Mouse (Mus musculus): Measurements from ENCODE around the gene Arfrp1. TPM values are rescaled to one million over a fixed set of nuclear protein-coding genes. Genes with fewer than 3 reads are reported as not detected.

Arfrp1 gene
- polyA plus RNA-seq (2012; rRNA removed) = 60.9 and 69.6 TPM in 2 replicates

- DNase-seq = peak; percentile 86
- Histone ChIP-seq H3K27ac (ENCODE audit: control insufficient read depth, insufficient read depth, low read length) (peak within 1 kb of the TSS; percentile 30), H3K36me3 (ENCODE audit: control insufficient read depth, insufficient read depth, low read length) (peaks cover 14% of the 10 kb centered on the region), H3K27me3 (ENCODE audit: control insufficient read depth, insufficient read depth, low read length) (no peaks in the 10 kb centered on the region), H3K4me1 (replicated peaks; ENCODE audit: control insufficient read depth, insufficient read depth, low read length) (peaks cover 10% of the 10 kb centered on the region), H3K4me3 (ENCODE audit: control insufficient read depth, insufficient read depth, low read length) (peak within 1 kb of the TSS; percentile 84)
- 1% methylated on average over 71 of the region's 71 CpGs for WGBS
- peak; percentile 61; the same call in 1 of the 2 replicates for TF ChIP-seq POLR2A (IDR thresholded peaks at IDR 0.05; ENCODE audit: control insufficient read depth, extremely low read depth, insufficient read depth, low read length, poor library complexity)
- TF ChIP-seq CTCF (IDR thresholded peaks at IDR 0.05; ENCODE audit: borderline replicate concordance, control insufficient read depth, extremely low read depth, insufficient read depth, low read length, poor library complexity) = peak; percentile 58; the same call in 1 of the 2 replicates
Observed at GRCm38 (mm10) chr2:181364860-181365596, at the start of gene Arfrp1, which contains the start of gene Zgpat. Arfrp1 (minus strand) TSS chr2:181365404. Zgpat (plus strand) TSS chr2:181364928.

GRCm38 (mm10) chr2:181413141-181413540 is 47.9 kb upstream of the Arfrp1 start:
- 80% methylated on average over 2 of the region's 2 CpGs for WGBS
- TF ChIP-seq CTCF (IDR thresholded peaks at IDR 0.05; ENCODE audit: borderline replicate concordance, control insufficient read depth, extremely low read depth, insufficient read depth, low read length, poor library complexity) (no peak), POLR2A (IDR thresholded peaks at IDR 0.05; ENCODE audit: control insufficient read depth, extremely low read depth, insufficient read depth, low read length, poor library complexity) (no peak)

DNA sequence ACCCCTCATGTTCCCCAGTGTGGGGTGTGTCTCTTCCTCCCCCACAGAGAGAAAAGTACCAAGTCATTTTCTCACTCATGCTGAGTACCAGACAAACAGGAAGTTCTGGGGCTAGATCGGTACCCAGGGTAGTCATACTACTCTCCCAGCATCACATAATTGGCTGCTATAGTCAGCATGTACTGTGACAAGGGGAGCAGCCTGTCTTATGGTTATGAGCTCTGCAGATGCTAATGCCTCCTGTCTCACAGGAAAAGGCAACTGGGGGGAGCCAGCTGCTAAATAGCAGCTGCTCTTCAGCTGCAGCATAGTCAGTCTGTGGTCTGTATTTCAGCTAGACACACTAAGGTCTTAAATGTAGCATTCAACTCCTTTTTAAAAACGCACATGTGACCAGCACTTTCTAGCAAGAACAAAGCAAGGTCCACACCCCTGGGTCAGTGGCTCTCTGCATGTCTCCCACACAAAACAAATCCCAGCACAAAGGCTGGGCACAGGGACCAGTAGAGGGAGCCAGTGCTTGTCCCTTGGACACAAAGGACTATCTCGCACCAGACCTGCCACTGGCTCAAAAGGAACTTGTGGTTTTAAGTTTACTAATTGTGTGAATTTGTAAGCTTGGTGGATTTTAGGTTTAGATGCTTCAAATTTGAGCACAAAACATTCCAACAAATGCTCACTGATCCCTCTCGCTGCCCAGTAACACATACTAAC is 45.7 kb upstream of the Arfrp1 start:
- TF ChIP-seq CTCF (IDR thresholded peaks at IDR 0.05; ENCODE audit: borderline replicate concordance, control insufficient read depth, extremely low read depth, insufficient read depth, low read length, poor library complexity) = no peak
- TF ChIP-seq POLR2A (IDR thresholded peaks at IDR 0.05; ENCODE audit: control insufficient read depth, extremely low read depth, insufficient read depth, low read length, poor library complexity) = no peak
- no peaks in the 10 kb centered on the region for H3K4me1 ChIP-seq (replicated peaks; ENCODE audit: control insufficient read depth, insufficient read depth, low read length)
- peak; percentile 27 for DNase-seq
- H3K36me3 ChIP-seq (ENCODE audit: control insufficient read depth, insufficient read depth, low read length) = no peaks in the 10 kb centered on the region
- 24% methylated on average over 4 of the region's 4 CpGs for WGBS
- H3K27ac ChIP-seq (ENCODE audit: control insufficient read depth, insufficient read depth, low read length) = no peak overlapping the region
- H3K4me3 ChIP-seq (ENCODE audit: control insufficient read depth, insufficient read depth, low read length) = no peak overlapping the region
- no peaks in the 10 kb centered on the region for H3K27me3 ChIP-seq (ENCODE audit: control insufficient read depth, insufficient read depth, low read length)

More at GRCm38 (mm10) chr2:181413141-181413540, 47.9 kb upstream of the Arfrp1 start:
- no peak overlapping the region for H3K4me3 ChIP-seq (ENCODE audit: control insufficient read depth, insufficient read depth, low read length)
- H3K36me3 ChIP-seq (ENCODE audit: control insufficient read depth, insufficient read depth, low read length) = no peaks in the 10 kb centered on the region
- H3K27ac ChIP-seq (ENCODE audit: control insufficient read depth, insufficient read depth, low read length) = no peak overlapping the region
- H3K4me1 ChIP-seq (replicated peaks; ENCODE audit: control insufficient read depth, insufficient read depth, low read length) = no peaks in the 10 kb centered on the region
- DNase-seq = no peak
- no peaks in the 10 kb centered on the region for H3K27me3 ChIP-seq (ENCODE audit: control insufficient read depth, insufficient read depth, low read length)

DNA sequence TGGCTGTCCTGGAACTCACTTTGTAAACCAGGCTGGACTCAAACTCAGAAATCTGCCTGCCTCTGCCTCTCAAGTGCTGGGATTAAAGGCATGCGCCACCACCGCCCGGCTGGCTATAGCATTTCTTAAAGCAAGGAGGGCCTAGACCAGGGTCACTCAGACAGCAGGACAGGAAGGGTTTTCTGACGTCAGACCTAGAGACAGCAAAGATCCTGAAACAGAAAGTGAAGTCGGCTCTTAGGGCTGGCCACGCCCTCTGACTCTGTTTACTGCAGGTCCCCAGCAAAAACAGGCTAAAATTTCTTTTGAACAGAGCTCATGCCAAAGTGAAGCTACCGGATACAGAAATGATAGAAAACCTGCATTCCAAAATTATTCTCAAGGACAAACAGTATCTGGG is 44.4 kb upstream of the Arfrp1 start:
- H3K27me3 ChIP-seq (ENCODE audit: control insufficient read depth, insufficient read depth, low read length) = no peaks in the 10 kb centered on the region
- TF ChIP-seq POLR2A (IDR thresholded peaks at IDR 0.05; ENCODE audit: control insufficient read depth, extremely low read depth, insufficient read depth, low read length, poor library complexity) = no peak
- H3K36me3 ChIP-seq (ENCODE audit: control insufficient read depth, insufficient read depth, low read length) = no peaks in the 10 kb centered on the region
- no peak overlapping the region for H3K27ac ChIP-seq (ENCODE audit: control insufficient read depth, insufficient read depth, low read length)
- H3K4me3 ChIP-seq (ENCODE audit: control insufficient read depth, insufficient read depth, low read length) = no peak overlapping the region
- WGBS = 79% methylated on average over 7 of the region's 7 CpGs
- DNase-seq = no peak
- no peaks in the 10 kb centered on the region for H3K4me1 ChIP-seq (replicated peaks; ENCODE audit: control insufficient read depth, insufficient read depth, low read length)

DNA sequence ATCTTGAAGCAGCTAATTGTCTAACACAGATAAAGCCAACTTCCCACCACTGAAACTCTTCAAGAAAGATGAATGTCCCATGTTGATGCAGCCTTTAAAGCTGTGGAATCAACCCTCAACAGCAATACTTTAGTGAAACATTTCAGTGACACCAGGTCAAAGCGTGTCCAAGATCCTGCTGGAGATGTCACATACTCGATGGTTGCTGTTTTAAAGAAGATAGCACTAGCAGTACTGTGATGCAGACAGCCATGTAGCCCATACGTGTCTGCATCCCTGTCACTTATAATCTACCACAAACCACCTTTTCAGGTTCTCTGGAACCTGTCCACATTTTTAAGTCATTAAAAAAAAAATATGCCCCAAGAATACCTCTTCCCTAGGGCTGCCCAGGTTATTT is 38.5 kb upstream of the Arfrp1 start:
- Histone ChIP-seq H3K27me3 (ENCODE audit: control insufficient read depth, insufficient read depth, low read length) (no peaks in the 10 kb centered on the region), H3K27ac (ENCODE audit: control insufficient read depth, insufficient read depth, low read length) (no peak overlapping the region), H3K36me3 (ENCODE audit: control insufficient read depth, insufficient read depth, low read length) (no peaks in the 10 kb centered on the region), H3K4me3 (ENCODE audit: control insufficient read depth, insufficient read depth, low read length) (no peak overlapping the region), H3K4me1 (replicated peaks; ENCODE audit: control insufficient read depth, insufficient read depth, low read length) (no peaks in the 10 kb centered on the region)
- TF ChIP-seq POLR2A (IDR thresholded peaks at IDR 0.05; ENCODE audit: control insufficient read depth, extremely low read depth, insufficient read depth, low read length, poor library complexity) (no peak), CTCF (IDR thresholded peaks at IDR 0.05; ENCODE audit: borderline replicate concordance, control insufficient read depth, extremely low read depth, insufficient read depth, low read length, poor library complexity) (no peak)
- DNase-seq = no peak
- WGBS = 91% methylated on average over 3 of the region's 3 CpGs

DNA sequence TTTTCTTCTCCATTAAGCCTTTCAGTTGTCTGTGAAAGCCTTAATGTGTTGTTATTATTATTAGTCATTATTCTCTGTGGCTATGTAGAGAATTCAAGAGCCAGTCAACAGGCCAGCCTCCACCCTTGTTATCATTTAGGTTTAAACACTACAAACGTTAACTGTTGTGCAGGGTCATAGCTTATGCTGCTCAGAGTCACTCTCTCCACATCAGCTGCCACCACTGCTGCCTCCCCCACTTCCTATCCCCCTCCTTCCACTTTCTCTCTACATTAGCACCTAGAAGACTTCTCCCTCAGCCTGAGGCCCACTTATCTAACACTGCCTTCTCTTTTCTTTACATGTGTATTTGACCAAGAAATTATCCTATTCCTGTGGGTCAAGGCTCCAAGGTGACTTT is 36.3 kb upstream of the Arfrp1 start:
- Histone ChIP-seq H3K27me3 (ENCODE audit: control insufficient read depth, insufficient read depth, low read length) (no peaks in the 10 kb centered on the region), H3K4me3 (ENCODE audit: control insufficient read depth, insufficient read depth, low read length) (no peak overlapping the region), H3K4me1 (replicated peaks; ENCODE audit: control insufficient read depth, insufficient read depth, low read length) (no peaks in the 10 kb centered on the region), H3K27ac (ENCODE audit: control insufficient read depth, insufficient read depth, low read length) (no peak overlapping the region), H3K36me3 (ENCODE audit: control insufficient read depth, insufficient read depth, low read length) (no peaks in the 10 kb centered on the region)
- WGBS = 0% methylated on average over 1 of the region's 1 CpGs
- TF ChIP-seq CTCF (IDR thresholded peaks at IDR 0.05; ENCODE audit: borderline replicate concordance, control insufficient read depth, extremely low read depth, insufficient read depth, low read length, poor library complexity) = no peak
- TF ChIP-seq POLR2A (IDR thresholded peaks at IDR 0.05; ENCODE audit: control insufficient read depth, extremely low read depth, insufficient read depth, low read length, poor library complexity) = no peak
- no peak for DNase-seq
